Mouse (Mus musculus): ENCODE results near the gene Cbx5. TPM values are rescaled to one million over a fixed set of nuclear protein-coding genes. Genes with fewer than 3 reads are reported as not detected.

The Cbx5 gene
- polyA plus RNA-seq (2012), result 1.6 and 1.8 TPM in 2 replicates

GRCm38 (mm10) chr15:103239685-103240159 lies at the start of gene Cbx5:
Gene Cbx5, minus strand, starts transcription at chr15:103239816.

GRCm38 (mm10) chr15:103272419-103273279 lies 33.0 kb upstream of the Cbx5 start, which contains the start of gene Copz1:
Gene Copz1, plus strand, starts transcription at chr15:103272714.

DNA sequence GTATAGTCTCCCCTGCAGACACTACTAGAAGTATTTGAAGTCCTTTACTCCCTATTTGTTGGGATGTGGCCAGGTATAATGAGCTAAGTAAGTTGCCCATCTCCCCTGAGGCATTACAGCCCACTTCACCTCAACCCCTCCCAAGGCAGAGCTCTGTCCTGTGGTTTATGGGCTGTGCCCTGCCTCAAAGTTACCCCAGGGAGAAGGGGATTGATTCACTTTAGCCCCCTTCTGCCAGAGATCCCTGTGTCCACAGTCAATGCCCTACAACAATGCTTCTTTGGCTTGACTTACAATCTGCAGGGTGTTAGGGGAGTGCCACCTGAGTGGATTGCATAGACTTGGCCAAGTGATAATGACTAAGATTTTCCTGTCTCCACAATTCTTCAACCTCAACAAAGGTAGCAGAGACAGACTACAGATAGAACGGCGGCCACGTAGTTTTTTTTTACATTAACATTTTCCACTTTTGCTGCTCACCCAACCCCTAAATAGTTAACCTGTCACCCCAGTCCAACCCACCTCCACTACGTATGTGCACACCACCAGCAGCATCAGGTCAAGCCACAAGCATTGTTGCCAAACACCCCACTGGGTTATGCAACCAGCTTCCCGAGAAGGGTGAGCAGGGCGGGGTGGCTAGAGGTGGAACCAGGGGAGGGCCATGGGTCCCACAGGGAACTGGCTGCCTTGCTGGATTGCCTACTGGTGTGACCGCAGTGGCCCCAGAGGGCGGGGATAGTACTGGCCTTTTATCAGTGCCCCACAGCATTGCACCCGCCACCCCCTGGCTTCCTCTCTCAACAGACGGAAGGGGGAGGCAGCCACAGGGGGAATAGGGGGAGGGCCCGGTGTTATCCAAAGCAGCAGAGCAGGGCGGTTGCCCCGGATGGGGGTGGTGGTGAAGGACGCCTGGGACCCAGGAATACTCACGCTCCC lies 18.4 kb upstream of the Cbx5 start, which contains the start of gene Nfe2:
TSS of gene Nfe2 (minus strand) at position 614 of the 939 bp plus-strand sequence.

GRCm38 (mm10) chr15:103240160-103241028 lies 778 bp upstream of the Cbx5 start, which contains the start of gene Hnrnpa1:
Gene Hnrnpa1, plus strand, starts transcription at chr15:103240432.

GRCm38 (mm10) chr15:103167042-103167615 lies 72.5 kb downstream of the Cbx5 start, which contains the start of gene Smug1:
Gene Smug1, minus strand, starts transcription at chr15:103167092.

Other genes starting within 250 kb of the Cbx5 start
- not detected in 2 replicates for gene Hoxc8, start 249.2 kb downstream of the Cbx5 start, polyA plus RNA-seq (2012)
- gene Hoxc6, start 241.6 kb downstream of the Cbx5 start, polyA plus RNA-seq (2012), result 0.12 TPM in 1 of 2 replicates, not detected in the other
- gene Hoxc4, start 220.9 kb downstream of the Cbx5 start, polyA plus RNA-seq (2012), result 0.03 and 0.04 TPM in 2 replicates
- 0.66 and 1.4 TPM in 2 replicates for gene Smug1, start 72.7 kb downstream of the Cbx5 start, polyA plus RNA-seq (2012)
- gene Hnrnpa1, start 616 bp upstream of the Cbx5 start, polyA plus RNA-seq (2012), result 133 and 198 TPM in 2 replicates
- gene Nfe2, start 18.6 kb upstream of the Cbx5 start, polyA plus RNA-seq (2012), result 84.3 and 91.5 TPM in 2 replicates
- 35.9 and 39.4 TPM in 2 replicates for gene Copz1, start 32.9 kb upstream of the Cbx5 start, polyA plus RNA-seq (2012)
- gene Gpr84, start 70.8 kb upstream of the Cbx5 start, polyA plus RNA-seq (2012), result 2.2 TPM in 2 replicates
- gene Zfp385a, start 100.3 kb upstream of the Cbx5 start, polyA plus RNA-seq (2012), result 312 and 339 TPM in 2 replicates
- gene Itga5, start 126.9 kb upstream of the Cbx5 start, polyA plus RNA-seq (2012), result 39.3 and 41.5 TPM in 2 replicates
- not detected in 2 replicates for gene Gtsf1, start 190.7 kb upstream of the Cbx5 start, polyA plus RNA-seq (2012)
- gene Gtsf2, start 208.7 kb upstream of the Cbx5 start, polyA plus RNA-seq (2012), result not detected in 2 replicates
- gene Nckap1l, start 214.0 kb upstream of the Cbx5 start, polyA plus RNA-seq (2012), result 20.6 and 30.3 TPM in 2 replicates

Measured in megakaryocyte-erythroid progenitor cell, adult 5 weeks (primary cell).